Mouse (Mus musculus) CH12.LX (cell line): Measurements from ENCODE around the gene Acot13. TPM values are rescaled to one million over a fixed set of nuclear protein-coding genes. Genes with fewer than 3 reads are reported as not detected.

Source experiments
- DNase-seq: peaks from one replicate; pipeline ENCODE4 v3.0.0-alpha.2; 2013; ENCODE audit errors: extremely low read depth
- H3K27ac ChIP-seq: 2 replicates; pipeline ENCODE4 v1.5.1; 2012; ENCODE audit warnings: low read depth, mild to moderate bottlenecking, control low read depth, moderate library complexity; ENCODE audit not compliant: insufficient read depth
- H3K27me3 ChIP-seq: replicated peaks from 2 replicates; pipeline ENCODE3; 2012; ENCODE audit warnings: inconsistent platforms
- H3K36me3 ChIP-seq, 2 experiments: replicated peaks in 1 of 2; 2 replicates each; pipeline versions ENCODE3 to v1.6.1; 2012; ENCODE audit warnings: inconsistent platforms in 1 of 2, low read length in 1 of 2, mild to moderate bottlenecking in 1 of 2, mixed read lengths in 1 of 2, moderate library complexity in 1 of 2; ENCODE audit not compliant: control insufficient read depth in 1 of 2, insufficient read depth in 1 of 2
- H3K4me1 ChIP-seq, 2 experiments: 2 replicates each; pipeline ENCODE4 v1.6.1; 2012; ENCODE audit warnings: inconsistent platforms in 1 of 2, moderate library complexity in 1 of 2; ENCODE audit not compliant: insufficient read depth in 2 of 2, control insufficient read depth in 1 of 2
- H3K4me2 ChIP-seq: 2 replicates; pipeline ENCODE4 v1.6.1; 2012; ENCODE audit warnings: low read depth, mild to moderate bottlenecking, control low read depth; ENCODE audit not compliant: poor library complexity, insufficient read depth, severe bottlenecking
- H3K4me3 ChIP-seq, 3 experiments: fragments of 150-350 bp in 1 of 3; sonication (generic) in 1 of 3; replicated peaks in 1 of 3; 2 replicates each; pipeline versions ENCODE3 to v1.5.1; 2011 to 2012; ENCODE audit warnings: low read depth in 2 of 3, low read length in 2 of 3, mild to moderate bottlenecking in 2 of 3, moderate library complexity in 2 of 3, control low read depth in 1 of 3, improper control_type of control experiment in 1 of 3, inconsistent platforms in 1 of 3, mixed read lengths in 1 of 3; ENCODE audit not compliant: poor library complexity in 1 of 3
- H3K79me2 ChIP-seq: replicated peaks from 2 replicates; pipeline ENCODE4 v1.6.1; 2012; ENCODE audit warnings: mild to moderate bottlenecking, moderate library complexity; ENCODE audit not compliant: control insufficient read depth, poor library complexity, insufficient read depth, severe bottlenecking; ENCODE audit errors: extremely low read depth
- H3K9ac ChIP-seq: 2 replicates; pipeline ENCODE4 v1.6.1; 2012; ENCODE audit warnings: low read depth, mild to moderate bottlenecking, control low read depth, moderate library complexity; ENCODE audit not compliant: insufficient read depth
- H3K9me3 ChIP-seq: replicated peaks from 2 replicates; pipeline ENCODE3; 2012; ENCODE audit warnings: low read length, inconsistent platforms, mixed read lengths
- BHLHE40 ChIP-seq: IDR thresholded peaks from 2 replicates; pipeline ENCODE4 v1.6.1; 2011; ENCODE audit warnings: mild to moderate bottlenecking, low read depth, low read length, improper control_type of control experiment
- CHD2 ChIP-seq: IDR thresholded peaks from 2 replicates; pipeline ENCODE4 v1.6.1; 2011; ENCODE audit warnings: low read length, improper control_type of control experiment
- E2F4 ChIP-seq: IDR thresholded peaks from 2 replicates; pipeline ENCODE4 v1.6.1; 2011; ENCODE audit warnings: low read depth, low read length, improper control_type of control experiment; ENCODE audit not compliant: insufficient replicate concordance
- ELF1 ChIP-seq: IDR thresholded peaks from 2 replicates; pipeline ENCODE4 v1.6.1; 2014; ENCODE audit warnings: low read depth, mild to moderate bottlenecking, inconsistent platforms, low read length, improper control_type of control experiment
- EP300 ChIP-seq: IDR thresholded peaks from 2 replicates; pipeline ENCODE4 v1.6.1; 2011; ENCODE audit warnings: low read length, improper control_type of control experiment
- GABPA ChIP-seq: IDR thresholded peaks from 2 replicates; pipeline ENCODE4 v1.6.1; 2012; ENCODE audit warnings: low read depth, low read length, improper control_type of control experiment, inconsistent platforms; ENCODE audit not compliant: insufficient replicate concordance
- HCFC1 ChIP-seq: IDR thresholded peaks from 2 replicates; pipeline ENCODE4 v1.6.1; 2012; ENCODE audit warnings: low read depth, mild to moderate bottlenecking, inconsistent platforms, low read length, improper control_type of control experiment
- IRF4 ChIP-seq: IDR thresholded peaks from 2 replicates; pipeline ENCODE4 v1.6.1; 2014; ENCODE audit warnings: low read depth, mild to moderate bottlenecking, inconsistent platforms, low read length, improper control_type of control experiment
- JUND ChIP-seq: conservative IDR thresholded peaks from 2 replicates; pipeline ENCODE4 v1.6.1; 2011; ENCODE audit warnings: low read depth, low read length, improper control_type of control experiment
- KAT2A ChIP-seq: IDR thresholded peaks from 2 replicates; pipeline ENCODE4 v1.6.1; 2012; ENCODE audit warnings: low read length, improper control_type of control experiment, inconsistent platforms; ENCODE audit not compliant: insufficient replicate concordance
- MAFK ChIP-seq: IDR thresholded peaks from 2 replicates; pipeline ENCODE4 v1.6.1; 2011; ENCODE audit warnings: low read length, improper control_type of control experiment; ENCODE audit not compliant: insufficient replicate concordance
- MAX ChIP-seq: IDR thresholded peaks from 2 replicates; pipeline ENCODE4 v1.6.1; 2011; ENCODE audit warnings: low read length, improper control_type of control experiment
- MAZ ChIP-seq: IDR thresholded peaks from 2 replicates; pipeline ENCODE4 v1.6.1; 2012; ENCODE audit warnings: low read depth, mild to moderate bottlenecking, inconsistent platforms, low read length, improper control_type of control experiment, moderate library complexity
- MXI1 ChIP-seq: IDR thresholded peaks from 2 replicates; pipeline ENCODE4 v1.6.1; 2011; ENCODE audit warnings: mild to moderate bottlenecking, low read depth, low read length, improper control_type of control experiment
- MYC ChIP-seq: IDR thresholded peaks from 2 replicates; pipeline ENCODE4 v1.6.1; 2011; ENCODE audit warnings: low read depth, mild to moderate bottlenecking, improper control_type of control experiment, low read length
- NELFE ChIP-seq: IDR thresholded peaks from 2 replicates; pipeline ENCODE4 v1.6.1; 2011; ENCODE audit warnings: low read depth, low read length, improper control_type of control experiment
- NRF1 ChIP-seq: IDR thresholded peaks from 2 replicates; pipeline ENCODE4 v1.6.1; 2014; ENCODE audit warnings: low read depth, mild to moderate bottlenecking, inconsistent platforms, low read length, improper control_type of control experiment, moderate library complexity
- POLR2A ChIP-seq: IDR thresholded peaks from 2 replicates; pipeline ENCODE4 v1.6.1; 2011; ENCODE audit warnings: low read depth, mild to moderate bottlenecking, improper control_type of control experiment, low read length
- POLR2AphosphoS2 ChIP-seq: IDR thresholded peaks from 2 replicates; pipeline ENCODE4 v1.6.1; 2011; ENCODE audit warnings: low read depth, low read length, improper control_type of control experiment
- RAD21 ChIP-seq: IDR thresholded peaks from 2 replicates; pipeline ENCODE4 v1.6.1; 2011; ENCODE audit warnings: low read depth, mild to moderate bottlenecking, low read length, improper control_type of control experiment, moderate library complexity
- SIN3A ChIP-seq: IDR thresholded peaks from 2 replicates; pipeline ENCODE4 v1.6.1; 2012; ENCODE audit warnings: low read length, improper control_type of control experiment, inconsistent platforms
- TCF12 ChIP-seq: IDR thresholded peaks from 2 replicates; pipeline ENCODE4 v1.6.1; 2014; ENCODE audit warnings: low read depth, mild to moderate bottlenecking, inconsistent platforms, low read length, improper control_type of control experiment
- UBTF ChIP-seq: IDR thresholded peaks from 2 replicates; pipeline ENCODE4 v1.6.1; 2012; ENCODE audit warnings: low read depth, mild to moderate bottlenecking, inconsistent platforms, low read length, improper control_type of control experiment, moderate library complexity
- ZC3H11A ChIP-seq: IDR thresholded peaks from 2 replicates; pipeline ENCODE4 v1.6.1; 2012; ENCODE audit warnings: low read depth, mild to moderate bottlenecking, inconsistent platforms, low read length, improper control_type of control experiment
- ZMIZ1 ChIP-seq: IDR thresholded peaks from 2 replicates; pipeline ENCODE4 v1.6.1; 2012; ENCODE audit warnings: low read depth, mild to moderate bottlenecking, inconsistent platforms, low read length, improper control_type of control experiment
- dilution Hi-C: fragments of 300-500 bp; cut with MboI; formaldehyde crosslinking; loops from 2 replicates; pipeline ENCODE4 v1.14.3; 2020; ENCODE audit warnings: low sequenced_read_pairs; ENCODE audit not compliant: extremely low pct_unique_long_range_greater_than_20kb, extremely low pct_ligation_motif_present
- in situ Hi-C: fragments of 300-500 bp; cut with MboI; formaldehyde crosslinking; loops from 3 replicates; pipeline ENCODE4 v1.14.3; 2019; ENCODE audit warnings: low sequenced_read_pairs, low pct_ligation_motif_present, low pct_unique_long_range_greater_than_20kb, mixed read lengths
- polyA plus RNA-seq: library from polyadenylated mRNA; unstranded; fragments of >175 nt; gene quantifications from 2 replicates; pipeline ENCODE4 v1.2.1, GENCODE M21; 2012; ENCODE audit warnings: low read depth; ENCODE audit not compliant: insufficient read length
- total RNA-seq, 2 experiments: library from RNA; depleted of rRNA; stranded (reverse); fragments of 300-350 nt in 1 of 2; fragments of >200 nt in 1 of 2; gene quantifications; 2 replicates each; pipeline ENCODE4 v1.2.3; 2012 to 2014

The Acot13 gene
- total RNA-seq (2012; rRNA removed) (46.0 and 50.5 TPM in 2 replicates), total RNA-seq (2014; rRNA removed) (36.0 and 37.1 TPM in 2 replicates), polyA plus RNA-seq (45.5 and 46.7 TPM in 2 replicates)

DNA sequence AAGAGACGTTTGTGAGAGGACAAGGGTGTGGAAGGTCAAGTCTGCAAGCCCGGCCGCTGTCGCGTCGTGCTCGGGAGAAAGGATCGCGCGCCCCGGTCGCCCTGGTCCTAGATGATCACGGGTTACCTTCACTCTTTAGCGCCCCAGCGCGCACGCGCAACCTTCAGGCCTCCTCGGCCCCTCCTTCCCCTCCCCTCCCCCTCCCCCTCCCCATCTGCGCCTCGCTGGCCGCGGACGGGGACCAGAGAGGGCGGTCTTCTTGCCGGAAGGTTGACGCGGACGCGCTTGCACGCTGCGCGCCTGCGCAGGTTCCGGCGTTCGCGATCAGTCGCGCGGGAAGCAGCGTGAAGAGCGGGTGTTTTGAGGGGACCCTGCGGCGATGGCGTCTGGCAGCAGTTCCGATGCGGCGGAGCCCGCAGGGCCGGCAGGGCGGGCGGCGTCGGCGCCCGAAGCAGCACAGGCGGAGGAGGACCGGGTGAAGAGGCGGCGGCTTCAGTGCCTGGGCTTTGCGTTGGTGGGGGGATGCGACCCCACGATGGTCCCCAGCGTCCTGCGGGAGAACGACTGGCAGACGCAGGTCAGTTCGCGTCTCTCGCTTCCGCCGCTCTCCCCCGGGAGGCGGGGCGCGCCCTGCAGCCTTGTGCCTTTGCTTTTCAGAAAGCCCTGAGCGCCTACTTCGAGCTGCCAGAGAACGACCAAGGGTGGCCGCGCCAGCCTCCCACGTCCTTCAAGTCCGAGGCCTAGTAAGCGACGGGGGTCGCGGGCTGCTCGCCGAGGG is at the start of gene Acot13, which contains the start of gene Tdp2:
TSS of gene Acot13 (minus strand) at position 188 of the 778 bp plus-strand sequence.
TSS of gene Tdp2 (plus strand) at position 327 of the 778 bp plus-strand sequence.
- Histone ChIP-seq H3K4me1 (peaks cover 0 to 32% of the 10 kb centered on the region in 2 experiments; a peak in 3 of 4 replicates), H3K27ac (peak within 1 kb of the TSS; percentile 76), H3K4me2 (peak within 1 kb of the TSS; percentile 99), H3K36me3 (peaks cover 0 to 35% of the 10 kb centered on the region in 2 experiments), H3K79me2 (peaks cover 45% of the 10 kb centered on the region), H3K4me3 (peak within 1 kb of the TSS; percentile 77 to 96 (median 79)), H3K27me3 (no peaks in the 10 kb centered on the region), H3K9ac (peak within 1 kb of the TSS; percentile 87), H3K9me3 (no peaks in the 10 kb centered on the region)
- TF ChIP-seq CHD2, result peak; percentile 96
- peak; percentile 95 for TF ChIP-seq TCF12
- TF ChIP-seq MXI1, result peak; percentile 91
- TF ChIP-seq POLR2A, result peak; percentile 98
- peak; percentile 81; the same call in 1 of the 2 replicates for TF ChIP-seq KAT2A
- no peak; the same call in 1 of the 2 replicates for TF ChIP-seq GABPA
- 0 out of 2 replicates have a peak, but pooled peaks have one; percentile 26 for TF ChIP-seq MYC
- peak; percentile 94 for TF ChIP-seq NRF1
- peak; percentile 79 for TF ChIP-seq SIN3A
- no peak for TF ChIP-seq MAFK
- TF ChIP-seq UBTF, result peak; percentile 55; the same call in 1 of the 2 replicates
- TF ChIP-seq RAD21, result no peak
- TF ChIP-seq ZC3H11A, result no peak
- TF ChIP-seq ELF1, result peak; percentile 80
- 0 out of 2 replicates have a peak, but pooled peaks have one; percentile 86 for TF ChIP-seq E2F4
- TF ChIP-seq MAX, result peak; percentile 59; the same call in 1 of the 2 replicates
- no peak for TF ChIP-seq EP300
- no peak for TF ChIP-seq JUND
- TF ChIP-seq ZMIZ1, result peak; percentile 94
- TF ChIP-seq IRF4, result peak; percentile 40
- TF ChIP-seq HCFC1, result peak; percentile 80
- TF ChIP-seq POLR2AphosphoS2, result peak; percentile 93; the same call in 1 of the 2 replicates
- TF ChIP-seq MAZ, result peak; percentile 80; the same call in 1 of the 2 replicates
- TF ChIP-seq NELFE, result peak; percentile 96
- TF ChIP-seq BHLHE40, result 0 out of 2 replicates have a peak, but pooled peaks have one; percentile 31
- dilution Hi-C loops (no loop called here), in situ Hi-C loops (no loop called here)
- DNase-seq, result peak; percentile 97
